Mouse (Mus musculus) intestine, embryonic 15.5 days (tissue): ENCODE measurements at regions not wholly inside any gene's neighbourhood (a gene's known extent, or its start where the extent isn't known, plus 50 kb on each side); places are given as distances from the start of the nearest gene placed in this dataset.

Experiments used
- ATAC-seq: fragments of 200-750 bp; cut with Nextera tagmentation; 2 replicates; pipeline ENCODE4 v1.8.0; 2017; ENCODE audit warnings: moderate TSS enrichment, moderate library complexity
- H3K27ac ChIP-seq: fragments of 300-500 bp; sonication (generic); 2 replicates; pipeline ENCODE4 v1.5.1; 2015; ENCODE audit warnings: mild to moderate bottlenecking, inconsistent platforms
- H3K27me3 ChIP-seq: fragments of 300-500 bp; sonication (generic); replicated peaks from 2 replicates; pipeline ENCODE4 v1.6.1; 2015; ENCODE audit warnings: inconsistent platforms
- H3K36me3 ChIP-seq: fragments of 300-500 bp; sonication (generic); 2 replicates; pipeline ENCODE4 v1.6.1; 2015; ENCODE audit warnings: inconsistent platforms
- H3K4me1 ChIP-seq: fragments of 300-500 bp; sonication (generic); replicated peaks from 2 replicates; pipeline ENCODE4 v1.6.1; 2015; ENCODE audit warnings: inconsistent platforms
- H3K4me2 ChIP-seq: fragments of 300-500 bp; sonication (generic); replicated peaks from 2 replicates; pipeline ENCODE4 v1.6.1; 2015; ENCODE audit warnings: mild to moderate bottlenecking, inconsistent platforms
- H3K4me3 ChIP-seq: fragments of 300-500 bp; sonication (generic); replicated peaks from 2 replicates; pipeline ENCODE4 v1.5.1; 2015; ENCODE audit warnings: inconsistent platforms
- H3K9ac ChIP-seq: fragments of 300-500 bp; sonication (generic); 2 replicates; pipeline ENCODE4 v1.6.1; 2015; ENCODE audit warnings: inconsistent platforms
- H3K9me3 ChIP-seq: fragments of 300-500 bp; sonication (generic); 2 replicates; pipeline ENCODE4 v1.6.1; 2016; ENCODE audit warnings: inconsistent platforms
- WGBS: fragments of 180-500 bp; shearing (Covaris S2); methylation state at CpG from one replicate; pipeline ENCODE4 v1.1.7; 2015; 5-methylcytosine and 5-hydroxymethylcytosine counted together

DNA sequence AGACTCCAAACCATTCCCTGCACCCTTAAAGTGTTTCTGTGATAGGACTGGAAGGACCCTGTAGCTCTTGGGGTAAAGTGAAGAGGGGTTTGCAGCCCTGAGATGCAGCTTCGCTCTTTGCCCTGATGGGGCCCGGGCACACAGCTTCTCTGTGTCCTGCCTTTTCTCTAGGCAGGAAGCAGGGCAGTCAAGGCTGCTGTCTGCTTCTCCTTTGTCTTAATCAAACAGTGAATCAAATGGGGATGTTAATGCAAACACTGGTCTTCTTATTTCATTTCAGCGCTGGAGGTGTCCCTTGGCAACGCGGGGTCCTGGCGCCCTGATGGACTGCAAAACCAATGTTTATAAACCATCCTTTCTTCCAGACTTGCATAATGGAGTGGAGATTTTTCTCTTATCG lies 200.6 kb upstream of the Tle4 start:
- H3K27ac ChIP-seq: no peak overlapping the region
- no peaks in the 10 kb centered on the region for H3K4me1 ChIP-seq
- no peaks in the 10 kb centered on the region for H3K27me3 ChIP-seq
- no peak overlapping the region for H3K9ac ChIP-seq
- WGBS: 55% methylated on average over 7 of the region's 7 CpGs
- ATAC-seq: no peak
- H3K4me2 ChIP-seq: no peak overlapping the region
- H3K36me3 ChIP-seq: no peaks in the 10 kb centered on the region
- H3K9me3 ChIP-seq: no peaks in the 10 kb centered on the region
- H3K4me3 ChIP-seq: no peak overlapping the region

DNA sequence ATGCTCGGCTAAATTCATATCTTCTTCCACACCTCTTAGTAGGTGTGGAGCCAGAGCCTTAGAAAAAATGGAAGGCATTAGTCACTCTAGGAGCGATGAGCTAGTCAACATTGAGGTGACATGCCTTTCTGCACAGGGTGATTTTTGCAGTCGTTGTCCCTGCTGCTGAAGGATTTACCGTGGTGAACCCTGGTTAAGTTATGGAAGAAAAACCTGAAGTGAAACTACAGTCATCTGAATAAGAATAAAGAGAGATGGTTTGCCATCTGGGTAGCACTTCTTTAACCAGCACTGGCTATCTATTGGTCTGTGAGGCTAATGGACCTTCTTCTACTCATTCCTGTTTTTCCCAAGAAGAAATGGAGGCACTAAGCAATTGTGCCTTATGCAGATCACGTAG lies 198.1 kb upstream of the Tle4 start:
- no peak for ATAC-seq
- Histone ChIP-seq H3K27ac (no peak overlapping the region), H3K4me2 (no peak overlapping the region), H3K4me1 (no peaks in the 10 kb centered on the region), H3K9ac (no peak overlapping the region), H3K4me3 (no peak overlapping the region), H3K9me3 (no peaks in the 10 kb centered on the region), H3K27me3 (no peaks in the 10 kb centered on the region), H3K36me3 (no peaks in the 10 kb centered on the region)
- 86% methylated on average over 5 of the region's 5 CpGs for WGBS

DNA sequence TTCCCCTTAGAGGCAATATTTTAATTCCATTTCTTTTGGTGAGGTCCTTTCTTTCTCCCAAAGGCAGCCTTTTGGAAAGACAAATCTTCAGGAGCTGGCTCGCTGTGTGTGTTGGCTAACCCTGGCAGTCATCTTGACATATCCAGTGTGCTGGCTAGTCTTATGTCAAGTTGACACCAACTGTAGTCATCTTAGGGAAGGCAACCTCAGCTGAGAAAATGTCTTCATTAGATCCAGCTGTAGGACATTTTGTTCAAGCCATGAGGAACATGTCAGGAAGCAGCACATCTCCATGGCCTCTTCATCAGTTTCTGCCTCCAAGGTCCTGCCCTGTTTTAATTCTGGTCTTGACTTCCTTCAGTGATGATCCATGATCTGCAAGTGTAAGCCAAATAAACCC lies 192.1 kb upstream of the Tle4 start:
- Histone ChIP-seq H3K9me3 (no peaks in the 10 kb centered on the region), H3K27me3 (no peaks in the 10 kb centered on the region), H3K9ac (no peak overlapping the region), H3K4me2 (no peak overlapping the region), H3K36me3 (no peaks in the 10 kb centered on the region), H3K4me1 (0 out of 2 replicates have a peak, but pooled peaks cover 3% of the 10 kb centered on the region), H3K27ac (no peak overlapping the region), H3K4me3 (no peak overlapping the region)
- WGBS: 92% methylated on average over 1 of the region's 1 CpGs
- ATAC-seq: no peak

DNA sequence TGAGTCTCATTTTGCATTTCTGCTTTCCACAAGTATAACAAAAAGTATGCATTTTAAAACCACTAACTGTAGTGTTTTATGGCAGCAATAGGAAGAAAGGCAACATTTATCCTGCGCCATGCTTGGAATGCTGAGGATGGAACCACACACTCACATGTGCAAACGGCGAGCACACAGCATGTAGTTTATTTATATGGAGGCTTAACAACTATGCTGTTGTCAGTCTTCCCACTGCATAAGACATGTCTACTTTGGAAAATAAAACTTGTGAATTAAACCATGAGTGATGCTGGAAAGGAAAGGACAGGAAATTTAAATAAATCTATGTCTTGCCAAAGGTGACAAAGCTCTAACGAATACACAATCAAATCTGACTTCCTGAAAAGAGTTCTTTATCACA lies 190.8 kb upstream of the Tle4 start:
- Histone ChIP-seq H3K36me3 (no peaks in the 10 kb centered on the region), H3K9ac (no peak overlapping the region), H3K27ac (no peak overlapping the region), H3K9me3 (no peaks in the 10 kb centered on the region), H3K4me3 (no peak overlapping the region), H3K4me2 (no peak overlapping the region), H3K27me3 (no peaks in the 10 kb centered on the region), H3K4me1 (0 out of 2 replicates have a peak, but pooled peaks cover 3% of the 10 kb centered on the region)
- 84% methylated on average over 4 of the region's 4 CpGs for WGBS
- no peak for ATAC-seq

DNA sequence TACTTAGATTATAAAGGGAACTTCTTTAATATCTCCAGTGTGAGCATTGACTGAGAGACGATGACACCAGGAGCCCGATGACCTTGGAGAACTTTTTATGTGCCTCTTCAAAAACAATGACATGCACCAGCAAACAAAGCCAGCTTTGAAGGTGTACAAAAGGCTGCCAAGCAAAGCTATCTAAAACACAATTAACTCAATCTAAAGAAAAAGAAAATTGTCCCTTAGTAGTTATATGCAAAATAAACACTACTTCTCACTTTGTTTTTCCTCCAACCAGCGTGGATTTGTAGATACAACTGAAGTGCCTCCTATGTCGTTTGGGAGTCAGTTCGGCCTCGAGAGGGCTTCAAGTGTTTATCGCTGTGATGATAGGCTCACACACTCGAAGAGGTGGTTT lies 189.0 kb upstream of the Tle4 start:
- Histone ChIP-seq H3K4me1 (0 out of 2 replicates have a peak, but pooled peaks cover 3% of the 10 kb centered on the region), H3K4me2 (no peak overlapping the region), H3K27ac (no peak overlapping the region), H3K27me3 (no peaks in the 10 kb centered on the region), H3K36me3 (no peaks in the 10 kb centered on the region), H3K4me3 (no peak overlapping the region), H3K9me3 (no peaks in the 10 kb centered on the region), H3K9ac (no peak overlapping the region)
- WGBS: 66% methylated on average over 8 of the region's 8 CpGs
- no peak for ATAC-seq

DNA sequence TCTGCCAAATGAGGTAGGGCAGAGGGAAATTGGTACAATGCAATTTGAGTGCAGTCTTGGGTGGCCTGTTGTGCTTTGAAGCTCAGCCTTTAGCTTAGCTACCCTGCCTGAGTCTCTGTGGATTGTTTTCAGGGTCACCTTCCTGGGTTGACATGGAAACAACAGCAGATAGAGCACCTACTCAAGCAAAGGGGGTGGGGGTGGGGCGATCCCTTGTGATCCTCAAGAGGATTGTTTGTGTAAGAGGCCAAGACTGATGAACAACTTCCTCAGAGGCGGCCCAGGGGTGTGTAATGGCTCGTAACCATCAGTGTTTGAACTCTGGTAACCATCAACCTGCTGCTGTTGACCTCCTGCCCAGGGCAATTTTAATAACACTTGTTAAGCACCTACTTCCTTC lies 187.8 kb upstream of the Tle4 start:
- no peaks in the 10 kb centered on the region for H3K36me3 ChIP-seq
- no peak overlapping the region for H3K9ac ChIP-seq
- H3K4me3 ChIP-seq: no peak overlapping the region
- peak; percentile 93 for ATAC-seq
- H3K27ac ChIP-seq: no peak overlapping the region
- H3K27me3 ChIP-seq: no peaks in the 10 kb centered on the region
- 23% methylated on average over 3 of the region's 3 CpGs for WGBS
- H3K4me1 ChIP-seq: 0 out of 2 replicates have a peak, but pooled peaks cover 3% of the 10 kb centered on the region
- no peaks in the 10 kb centered on the region for H3K9me3 ChIP-seq
- H3K4me2 ChIP-seq: no peak overlapping the region

DNA sequence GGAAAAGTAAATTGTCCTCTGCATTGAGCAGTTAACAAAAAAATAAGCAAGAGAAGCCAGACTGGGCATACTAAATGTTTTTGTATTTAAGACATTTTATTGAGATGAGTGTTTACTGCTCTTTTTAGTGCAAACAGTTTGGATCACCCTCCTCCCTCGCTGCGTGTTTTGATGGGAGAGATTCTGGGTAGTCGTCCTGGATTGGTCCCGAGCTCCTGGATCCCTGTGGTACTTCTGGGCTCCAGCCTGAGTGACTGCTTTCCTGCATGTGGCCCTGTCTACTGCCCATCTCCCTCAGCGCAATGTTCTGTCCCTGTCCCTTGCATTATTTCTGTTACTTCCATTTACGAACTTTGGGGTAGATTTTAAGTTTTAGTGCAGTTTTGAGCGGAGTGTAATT lies 179.9 kb upstream of the Tle4 start:
- 49% methylated on average over 7 of the region's 7 CpGs for WGBS
- no peak for ATAC-seq
- no peak overlapping the region for H3K4me3 ChIP-seq
- H3K36me3 ChIP-seq: no peaks in the 10 kb centered on the region
- no peaks in the 10 kb centered on the region for H3K9me3 ChIP-seq
- no peak overlapping the region for H3K27ac ChIP-seq
- no peak overlapping the region for H3K4me2 ChIP-seq
- no peak overlapping the region for H3K9ac ChIP-seq
- H3K27me3 ChIP-seq: no peaks in the 10 kb centered on the region
- no peaks in the 10 kb centered on the region for H3K4me1 ChIP-seq

DNA sequence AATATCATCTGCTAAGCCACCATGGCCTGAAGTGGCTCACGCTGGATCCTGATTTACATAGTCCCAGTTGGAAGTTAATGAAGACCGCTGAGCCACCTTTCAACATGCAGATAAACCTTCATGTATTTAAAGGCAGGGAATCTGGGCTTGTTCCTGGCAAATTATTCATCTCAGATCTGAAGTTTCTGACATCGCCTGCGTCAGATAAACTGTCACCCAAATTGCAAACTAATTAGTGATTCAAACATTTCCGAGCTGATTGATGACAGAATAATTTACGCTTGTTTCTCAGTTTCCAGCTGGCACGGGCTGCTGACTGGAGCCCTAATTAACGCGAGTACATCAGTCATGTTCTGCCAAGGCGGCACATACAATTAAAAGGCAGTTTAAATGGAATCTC lies 179.3 kb upstream of the Tle4 start:
- ATAC-seq: no peak
- Histone ChIP-seq H3K4me1 (no peaks in the 10 kb centered on the region), H3K27ac (no peak overlapping the region), H3K4me3 (no peak overlapping the region), H3K9me3 (no peaks in the 10 kb centered on the region), H3K4me2 (no peak overlapping the region), H3K9ac (no peak overlapping the region), H3K27me3 (no peaks in the 10 kb centered on the region), H3K36me3 (no peaks in the 10 kb centered on the region)
- WGBS: 24% methylated on average over 10 of the region's 10 CpGs

DNA sequence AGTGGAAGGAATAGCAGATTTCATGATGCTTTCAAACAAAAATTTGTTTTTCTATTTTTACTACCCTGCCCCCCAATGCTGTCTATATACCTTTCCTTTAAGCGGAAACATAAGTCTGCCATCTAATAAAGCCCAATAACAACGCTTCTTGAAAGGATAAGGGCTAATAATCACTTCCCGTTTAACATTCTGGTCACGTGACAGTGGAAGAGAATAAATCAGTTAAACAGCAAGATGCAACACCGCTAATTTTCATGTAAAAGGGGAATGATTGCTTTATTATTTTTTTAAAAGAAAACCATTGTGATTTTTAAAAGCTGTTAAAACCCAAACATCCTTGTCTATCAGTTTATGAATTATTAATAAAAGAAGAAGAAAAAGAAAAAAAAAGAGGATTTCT lies 178.9 kb upstream of the Tle4 start:
- no peaks in the 10 kb centered on the region for H3K9me3 ChIP-seq
- ATAC-seq: no peak
- no peak overlapping the region for H3K9ac ChIP-seq
- 71% methylated on average over 5 of the region's 5 CpGs for WGBS
- no peak overlapping the region for H3K4me3 ChIP-seq
- H3K27me3 ChIP-seq: no peaks in the 10 kb centered on the region
- no peaks in the 10 kb centered on the region for H3K4me1 ChIP-seq
- no peak overlapping the region for H3K4me2 ChIP-seq
- no peaks in the 10 kb centered on the region for H3K36me3 ChIP-seq
- no peak overlapping the region for H3K27ac ChIP-seq

DNA sequence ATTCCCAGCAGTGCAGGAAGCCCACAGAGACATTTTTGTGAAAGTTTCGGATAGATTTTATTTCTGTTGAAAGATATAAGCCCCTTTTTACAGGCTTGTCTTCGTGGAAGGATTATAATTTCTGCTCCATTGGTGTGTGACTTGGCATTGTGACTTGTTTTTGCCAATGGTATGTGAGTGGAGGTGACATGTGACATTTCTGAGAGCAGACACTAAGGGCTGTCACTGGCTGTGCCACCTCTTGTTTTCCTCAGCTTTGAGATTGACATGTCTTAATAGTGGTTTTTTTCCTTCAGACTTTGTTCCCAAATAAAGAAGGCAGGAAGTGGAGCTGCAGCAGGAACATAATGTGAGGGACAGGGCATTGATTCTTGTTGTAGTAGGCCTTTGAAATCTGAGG lies 174.9 kb upstream of the Tle4 start:
- 79% methylated on average over 2 of the region's 2 CpGs for WGBS
- no peak for ATAC-seq
- H3K9ac ChIP-seq: no peak overlapping the region

DNA sequence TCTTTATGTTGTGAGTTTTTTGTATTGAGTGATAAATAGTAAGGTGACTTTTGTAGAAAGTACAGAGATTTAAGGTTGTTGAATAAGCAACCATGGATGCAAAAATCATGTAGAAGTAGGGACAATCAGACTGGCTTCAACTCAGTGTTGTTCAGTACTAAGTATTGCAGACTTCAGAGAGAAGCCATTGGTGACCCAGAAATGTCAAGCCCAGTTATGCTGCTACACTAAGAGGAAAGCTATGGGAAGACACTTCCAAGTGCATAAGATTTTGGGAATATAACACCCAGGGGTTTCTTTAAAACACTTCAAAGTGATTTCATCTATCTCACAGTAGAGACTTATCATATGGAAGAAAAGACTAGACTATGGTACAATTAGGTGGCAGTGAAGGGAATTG lies 154.8 kb upstream of the Tle4 start:
- no peaks in the 10 kb centered on the region for H3K27me3 ChIP-seq
- no peaks in the 10 kb centered on the region for H3K9me3 ChIP-seq
- H3K4me3 ChIP-seq: no peak overlapping the region
- no peak overlapping the region for H3K27ac ChIP-seq
- no peak overlapping the region for H3K4me2 ChIP-seq
- no peaks in the 10 kb centered on the region for H3K4me1 ChIP-seq
- ATAC-seq: no peak
- H3K36me3 ChIP-seq: no peaks in the 10 kb centered on the region
- no peak overlapping the region for H3K9ac ChIP-seq

More for the DNA sequence above, 174.9 kb upstream of the Tle4 start:
- H3K27ac ChIP-seq: no peak overlapping the region
- no peaks in the 10 kb centered on the region for H3K9me3 ChIP-seq
- H3K4me3 ChIP-seq: no peak overlapping the region
- H3K4me1 ChIP-seq: no peaks in the 10 kb centered on the region
- no peak overlapping the region for H3K4me2 ChIP-seq
- no peaks in the 10 kb centered on the region for H3K36me3 ChIP-seq
- H3K27me3 ChIP-seq: no peaks in the 10 kb centered on the region

DNA sequence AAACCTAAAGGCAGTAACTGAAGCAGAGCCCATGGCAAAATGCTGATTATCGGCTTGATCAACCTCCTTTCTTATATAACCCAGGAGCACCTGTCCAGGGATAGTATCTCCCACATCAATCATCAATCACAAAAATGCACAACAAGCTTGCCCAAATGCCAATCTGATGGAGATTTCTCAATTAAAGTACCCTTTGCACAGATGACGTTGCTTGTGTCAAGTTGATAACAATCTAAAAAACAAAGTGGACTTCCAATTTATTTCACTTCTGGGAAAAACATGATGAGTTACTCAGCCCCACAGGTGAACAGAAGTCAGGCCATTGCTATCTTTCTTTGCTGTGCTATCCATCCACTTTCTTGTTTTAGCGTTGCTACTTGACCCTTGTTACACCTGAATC lies 144.5 kb upstream of the Tle4 start:
- H3K36me3 ChIP-seq: no peaks in the 10 kb centered on the region
- H3K4me3 ChIP-seq: no peak overlapping the region
- H3K27me3 ChIP-seq: no peaks in the 10 kb centered on the region
- H3K27ac ChIP-seq: no peak overlapping the region
- no peak overlapping the region for H3K9ac ChIP-seq
- 96% methylated on average over 3 of the region's 3 CpGs for WGBS
- no peaks in the 10 kb centered on the region for H3K4me1 ChIP-seq
- ATAC-seq: no peak
- H3K4me2 ChIP-seq: no peak overlapping the region
- no peaks in the 10 kb centered on the region for H3K9me3 ChIP-seq

DNA sequence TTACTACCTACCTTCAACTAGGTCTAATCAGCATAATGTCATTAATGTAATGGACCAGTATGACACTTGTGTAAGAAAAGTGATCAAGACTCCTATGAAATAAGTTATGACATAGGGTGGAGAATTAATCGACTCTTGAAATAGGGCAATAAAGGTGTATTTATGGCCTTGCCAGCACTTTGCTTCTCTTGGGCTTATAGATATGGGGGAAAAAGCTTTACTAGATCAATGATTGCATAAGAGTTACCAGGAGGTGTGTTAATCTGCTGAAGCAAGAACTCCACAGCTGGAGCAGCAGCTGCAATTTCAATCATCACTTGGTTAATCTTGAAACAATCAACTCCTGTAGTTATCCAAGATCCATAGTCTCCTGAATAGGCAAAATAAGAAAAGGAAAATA lies 143.1 kb upstream of the Tle4 start:
- H3K9ac ChIP-seq: no peak overlapping the region
- H3K4me3 ChIP-seq: no peak overlapping the region
- WGBS: 52% methylated on average over 1 of the region's 1 CpGs

DNA sequence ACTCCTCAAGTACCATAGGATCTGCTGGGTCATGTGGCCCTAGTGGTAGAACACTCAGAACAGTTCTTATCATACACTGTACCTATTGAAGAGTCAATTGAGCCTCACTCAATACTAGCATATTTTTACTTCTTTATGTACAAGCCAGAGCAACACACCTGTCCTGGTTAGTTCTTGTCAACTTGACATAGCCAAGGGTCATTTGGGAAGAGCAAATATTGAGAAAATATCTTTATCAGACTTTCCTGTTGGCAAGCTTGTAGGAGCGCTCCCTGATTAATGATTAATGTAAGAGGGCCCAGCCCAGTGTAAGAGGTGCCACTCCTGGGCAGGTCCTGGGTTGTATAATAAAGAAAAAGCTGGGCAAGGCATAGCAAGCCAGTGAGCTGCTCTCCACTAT lies 142.3 kb upstream of the Tle4 start:
- H3K27me3 ChIP-seq: no peaks in the 10 kb centered on the region
- H3K4me2 ChIP-seq: no peak overlapping the region
- H3K9me3 ChIP-seq: no peaks in the 10 kb centered on the region
- no peak overlapping the region for H3K4me3 ChIP-seq
- no peaks in the 10 kb centered on the region for H3K4me1 ChIP-seq
- H3K36me3 ChIP-seq: no peaks in the 10 kb centered on the region
- WGBS: 67% methylated on average over 1 of the region's 1 CpGs
- ATAC-seq: peak; percentile 99
- no peak overlapping the region for H3K9ac ChIP-seq
- H3K27ac ChIP-seq: no peak overlapping the region

More for the DNA sequence above, 143.1 kb upstream of the Tle4 start:
- no peak overlapping the region for H3K27ac ChIP-seq
- no peak overlapping the region for H3K4me2 ChIP-seq
- peak; percentile 68 for ATAC-seq
- H3K9me3 ChIP-seq: no peaks in the 10 kb centered on the region
- H3K36me3 ChIP-seq: no peaks in the 10 kb centered on the region
- no peaks in the 10 kb centered on the region for H3K4me1 ChIP-seq
- H3K27me3 ChIP-seq: no peaks in the 10 kb centered on the region
